Mouse (Mus musculus): ENCODE measurements at regions not wholly inside any gene's neighbourhood (a gene's known extent, or its start where the extent isn't known, plus 50 kb on each side); places are given as distances from the start of the nearest gene placed in this dataset.
A peak's percentile ranks its signal among the peaks of the same experiment; 100 is the strongest.

DNA sequence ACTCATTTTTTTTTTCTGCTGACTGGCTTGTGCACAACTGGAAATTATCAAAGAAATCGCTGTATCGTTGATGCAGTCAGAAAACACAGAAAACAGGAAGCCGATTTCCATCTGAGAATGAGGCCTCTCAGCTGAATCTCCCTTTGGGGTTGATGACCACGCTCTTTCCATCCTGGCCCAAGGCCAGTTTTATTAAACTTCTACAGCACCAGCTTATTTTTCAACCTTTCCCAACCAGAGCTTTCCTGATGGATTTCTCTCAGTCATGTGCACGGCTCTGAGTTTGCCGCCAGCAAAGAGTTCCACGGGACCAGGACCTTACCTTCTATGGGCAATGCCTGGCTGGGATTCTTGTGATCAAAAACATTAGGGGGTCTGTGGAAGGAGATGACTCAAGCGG, 71.2 kb upstream of the Glis3 start:
- no peak for ATAC-seq (ENCODE audit: insufficient read depth)
- 68% methylated on average over 8 of the region's 8 CpGs for WGBS (ENCODE audit: insufficient replicate concordance)

GRCm38 (mm10) chr19:28758854-28759253, 76.0 kb upstream of the Slc1a1 start:
- no peak for ATAC-seq (ENCODE audit: insufficient read depth)
- Histone ChIP-seq H3K27ac (no peak overlapping the region), H3K4me3 (ENCODE audit: insufficient read depth in 1 of 2, low read depth in 2 of 2, low read length in 2 of 2) (no peak overlapping the region), H3K9me3 (ENCODE audit: control insufficient read depth, low read length) (no peaks in the 10 kb centered on the region), H3K36me3 (replicated peaks; ENCODE audit: control insufficient read depth, insufficient read depth, low read depth) (no peaks in the 10 kb centered on the region), H3K4me1 (replicated peaks; ENCODE audit: control insufficient read depth in 2 of 2, insufficient read depth in 2 of 2, low read length in 1 of 2) (no peaks in the 10 kb centered on the region), H3K9ac (replicated peaks) (no peak overlapping the region), H3K4me2 (ENCODE audit: low read depth) (no peak overlapping the region), H3K27me3 (ENCODE audit: control insufficient read depth, insufficient read depth, low read length) (no peaks in the 10 kb centered on the region)
- WGBS (ENCODE audit: insufficient replicate concordance) = 46% methylated on average over 7 of the region's 7 CpGs
- TF ChIP-seq EP300 (IDR thresholded peaks at IDR 0.05; ENCODE audit: low read depth) (no peak), CTCF (IDR thresholded peaks at IDR 0.05; ENCODE audit: low read depth) (peak; percentile 82)
- DNase-seq (ENCODE audit: low read depth in 3 of 3, low spot score in 3 of 3) = no peak

More for the DNA sequence above, 71.2 kb upstream of the Glis3 start:
- Histone ChIP-seq H3K9ac (replicated peaks) (no peak overlapping the region), H3K27me3 (ENCODE audit: control insufficient read depth, insufficient read depth, low read length) (no peaks in the 10 kb centered on the region), H3K36me3 (replicated peaks; ENCODE audit: control insufficient read depth, insufficient read depth, low read depth) (no peaks in the 10 kb centered on the region), H3K27ac (no peak overlapping the region), H3K4me1 (replicated peaks; ENCODE audit: control insufficient read depth in 2 of 2, insufficient read depth in 2 of 2, low read length in 1 of 2) (no peaks in the 10 kb centered on the region), H3K4me3 (ENCODE audit: insufficient read depth in 1 of 2, low read depth in 2 of 2, low read length in 2 of 2) (no peak overlapping the region), H3K4me2 (ENCODE audit: low read depth) (no peak overlapping the region), H3K9me3 (ENCODE audit: control insufficient read depth, low read length) (no peaks in the 10 kb centered on the region)
- TF ChIP-seq CTCF (IDR thresholded peaks at IDR 0.05; ENCODE audit: low read depth) = no peak
- TF ChIP-seq EP300 (IDR thresholded peaks at IDR 0.05; ENCODE audit: low read depth) = no peak
- no peak for DNase-seq (ENCODE audit: low read depth in 3 of 3, low spot score in 3 of 3)

DNA sequence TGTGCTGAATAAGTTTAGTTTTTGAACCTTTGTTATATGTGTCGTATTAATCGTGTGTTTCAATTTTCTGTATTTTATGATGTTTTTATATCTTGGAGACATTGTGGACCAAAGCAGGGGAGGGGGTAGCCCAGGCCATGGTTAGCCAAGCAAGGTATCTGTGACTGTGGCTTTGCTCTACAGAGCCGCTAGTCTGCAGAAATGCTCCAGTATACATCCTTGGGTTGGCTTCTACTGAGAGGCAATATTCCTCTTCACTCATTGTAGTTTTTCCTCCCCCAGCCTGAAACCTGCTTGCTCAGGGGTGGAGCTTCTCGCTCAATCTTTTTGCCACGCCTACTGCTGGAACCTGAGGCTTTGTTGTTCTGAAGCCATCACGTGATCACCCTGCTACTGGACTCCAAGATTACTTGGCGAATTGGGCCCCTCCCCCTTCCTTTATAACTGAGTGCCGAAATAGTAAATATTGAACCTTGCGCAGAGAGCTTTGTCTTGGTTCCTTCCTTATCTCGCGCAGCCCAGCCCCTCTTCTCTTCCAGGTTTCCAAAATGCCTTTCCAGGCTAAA, 70.0 kb upstream of the Slc1a1 start:
- DNase-seq (ENCODE audit: low read depth in 3 of 3, low spot score in 3 of 3) = no peak
- Histone ChIP-seq H3K4me1 (replicated peaks; ENCODE audit: control insufficient read depth in 2 of 2, insufficient read depth in 2 of 2, low read length in 1 of 2) (no peaks in the 10 kb centered on the region), H3K9ac (replicated peaks) (no peak overlapping the region), H3K4me2 (ENCODE audit: low read depth) (no peak overlapping the region), H3K27me3 (ENCODE audit: control insufficient read depth, insufficient read depth, low read length) (no peaks in the 10 kb centered on the region), H3K27ac (no peak overlapping the region), H3K36me3 (replicated peaks; ENCODE audit: control insufficient read depth, insufficient read depth, low read depth) (no peaks in the 10 kb centered on the region), H3K9me3 (ENCODE audit: control insufficient read depth, low read length) (no peaks in the 10 kb centered on the region), H3K4me3 (ENCODE audit: insufficient read depth in 1 of 2, low read depth in 2 of 2, low read length in 2 of 2) (no peak overlapping the region)
- TF ChIP-seq CTCF (IDR thresholded peaks at IDR 0.05; ENCODE audit: low read depth) (no peak), EP300 (IDR thresholded peaks at IDR 0.05; ENCODE audit: low read depth) (no peak)
- ATAC-seq (ENCODE audit: insufficient read depth) = no peak
- WGBS (ENCODE audit: insufficient replicate concordance) = 46% methylated on average over 11 of the region's 11 CpGs

DNA sequence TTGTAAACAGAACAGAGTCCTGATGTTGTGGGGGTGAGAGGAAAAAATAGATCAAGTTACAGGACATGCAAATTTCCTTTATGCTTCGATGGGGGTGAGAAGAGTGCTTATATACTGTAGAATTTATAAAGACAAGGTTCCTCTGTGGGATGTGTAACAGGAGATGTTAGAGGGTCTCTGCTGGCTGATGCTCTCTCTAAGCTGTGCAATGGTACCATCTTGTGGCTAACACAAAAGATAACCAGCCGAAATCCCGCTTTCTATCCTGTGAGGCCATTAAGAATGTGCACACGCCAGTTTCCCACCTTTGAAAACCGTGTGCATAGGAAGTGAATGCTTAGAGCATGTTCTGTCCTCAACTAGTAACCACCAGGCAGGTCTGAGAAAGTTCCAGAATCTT, 66.6 kb upstream of the Slc1a1 start:
- Histone ChIP-seq H3K4me2 (ENCODE audit: low read depth) (no peak overlapping the region), H3K9ac (replicated peaks) (no peak overlapping the region), H3K9me3 (ENCODE audit: control insufficient read depth, low read length) (no peaks in the 10 kb centered on the region), H3K27me3 (ENCODE audit: control insufficient read depth, insufficient read depth, low read length) (no peaks in the 10 kb centered on the region), H3K4me3 (ENCODE audit: insufficient read depth in 1 of 2, low read depth in 2 of 2, low read length in 2 of 2) (no peak overlapping the region), H3K4me1 (replicated peaks; ENCODE audit: control insufficient read depth in 2 of 2, insufficient read depth in 2 of 2, low read length in 1 of 2) (peaks cover 0 to 4% of the 10 kb centered on the region in 2 experiments; a peak in 2 of 4 replicates), H3K36me3 (replicated peaks; ENCODE audit: control insufficient read depth, insufficient read depth, low read depth) (no peaks in the 10 kb centered on the region), H3K27ac (no peak overlapping the region)
- no peak for DNase-seq (ENCODE audit: low read depth in 3 of 3, low spot score in 3 of 3)
- 42% methylated on average over 5 of the region's 5 CpGs for WGBS (ENCODE audit: insufficient replicate concordance)
- no peak for ATAC-seq (ENCODE audit: insufficient read depth)
- TF ChIP-seq CTCF (IDR thresholded peaks at IDR 0.05; ENCODE audit: low read depth) (no peak), EP300 (IDR thresholded peaks at IDR 0.05; ENCODE audit: low read depth) (no peak)

DNA sequence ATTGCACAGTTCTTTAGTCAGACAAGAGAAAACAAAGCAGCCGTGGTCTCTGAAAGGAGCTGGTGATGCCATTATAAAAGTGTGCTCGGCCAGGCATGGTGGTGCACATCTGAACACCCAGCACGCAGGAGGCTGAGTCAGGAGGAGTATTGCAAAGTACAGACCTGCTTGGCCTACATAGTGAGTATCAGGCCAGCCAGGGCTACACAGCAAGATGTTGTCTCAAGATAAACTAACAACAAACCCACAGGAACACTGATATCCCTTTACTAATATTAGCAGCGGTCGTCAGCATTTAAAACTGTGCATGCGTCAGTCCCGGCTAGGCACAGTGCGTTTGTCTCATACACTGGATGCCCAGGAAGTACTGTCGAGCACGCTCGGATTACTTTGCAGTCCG, 64.4 kb upstream of the Slc1a1 start:
- no peaks in the 10 kb centered on the region for H3K27me3 ChIP-seq (ENCODE audit: control insufficient read depth, insufficient read depth, low read length)
- H3K4me1 ChIP-seq (replicated peaks; ENCODE audit: control insufficient read depth in 2 of 2, insufficient read depth in 2 of 2, low read length in 1 of 2) = peaks cover 0 to 4% of the 10 kb centered on the region in 2 experiments; a peak in 2 of 4 replicates
- H3K27ac ChIP-seq = no peak overlapping the region
- peak in 2 of 3 experiments; percentile 16 to 24 for DNase-seq (ENCODE audit: low read depth in 3 of 3, low spot score in 3 of 3)
- H3K9me3 ChIP-seq (ENCODE audit: control insufficient read depth, low read length) = no peaks in the 10 kb centered on the region
- H3K9ac ChIP-seq (replicated peaks) = no peak overlapping the region
- no peak overlapping the region for H3K4me2 ChIP-seq (ENCODE audit: low read depth)
- H3K36me3 ChIP-seq (replicated peaks; ENCODE audit: control insufficient read depth, insufficient read depth, low read depth) = no peaks in the 10 kb centered on the region
- TF ChIP-seq EP300 (IDR thresholded peaks at IDR 0.05; ENCODE audit: low read depth) (no peak), CTCF (IDR thresholded peaks at IDR 0.05; ENCODE audit: low read depth) (no peak)
- 21% methylated on average over 12 of the region's 12 CpGs for whole genome bisulfite sequencing (ENCODE audit: insufficient replicate concordance)
- H3K4me3 ChIP-seq (ENCODE audit: insufficient read depth in 1 of 2, low read depth in 2 of 2, low read length in 2 of 2) = no peak overlapping the region
- peak; percentile 28; the same call in 1 of the 2 replicates for ATAC-seq (ENCODE audit: insufficient read depth)

Measured in liver, embryonic 14.5 days (tissue).